Mouse (Mus musculus): ENCODE measurements around the gene Clybl. TPM values are rescaled to one million over a fixed set of nuclear protein-coding genes. Genes with fewer than 3 reads are reported as not detected.

Gene Clybl
- polyA plus RNA-seq, 1 experiment from 2014 or later = 31.8 TPM

DNA sequence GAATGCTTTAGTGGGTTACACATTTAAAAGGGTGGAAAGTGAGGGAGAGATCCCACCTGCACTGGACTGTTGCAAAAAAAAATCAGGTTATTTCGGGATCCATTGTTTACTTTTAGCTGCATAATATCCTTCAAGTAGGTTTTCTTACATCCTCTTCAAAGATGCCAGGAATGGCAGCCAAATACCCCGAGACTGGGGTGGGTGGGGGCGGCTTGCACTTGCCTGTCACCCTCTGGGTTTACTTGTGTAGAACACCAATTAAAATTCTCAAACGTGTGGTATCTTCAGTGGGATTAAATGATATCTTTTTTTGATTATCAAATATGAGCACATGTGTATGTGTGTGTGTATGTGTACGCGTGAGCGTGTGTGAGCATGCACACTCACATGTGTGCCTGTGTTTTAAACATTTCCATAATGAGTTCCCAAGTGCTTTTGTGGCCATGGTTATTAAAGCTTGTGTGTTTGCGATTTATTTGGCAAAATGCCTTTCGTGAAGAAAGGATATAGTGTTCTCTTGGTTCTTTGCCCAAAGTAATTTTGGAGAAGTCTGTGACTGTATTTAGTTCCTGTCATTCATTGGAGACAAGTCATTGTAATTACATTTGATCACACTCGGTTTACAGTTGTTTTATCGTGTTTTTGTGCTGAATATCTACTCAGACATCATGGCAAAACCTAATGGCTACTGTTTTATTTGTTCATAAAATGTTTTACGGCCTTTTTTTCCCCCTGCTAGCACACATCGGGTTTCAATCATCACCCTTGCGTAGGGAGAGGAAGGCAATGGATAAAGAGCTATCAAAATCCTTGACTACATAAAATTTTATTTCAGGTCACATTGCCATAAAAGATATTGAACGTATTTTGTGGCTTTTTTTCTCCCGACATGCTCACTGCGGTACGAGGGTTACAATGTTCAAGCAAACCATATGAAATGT is 65.7 kb downstream of the Clybl start:
- ATAC-seq (replicated peaks; ENCODE audit: low FRiP score, low TSS enrichment, low read depth) = no peak

DNA sequence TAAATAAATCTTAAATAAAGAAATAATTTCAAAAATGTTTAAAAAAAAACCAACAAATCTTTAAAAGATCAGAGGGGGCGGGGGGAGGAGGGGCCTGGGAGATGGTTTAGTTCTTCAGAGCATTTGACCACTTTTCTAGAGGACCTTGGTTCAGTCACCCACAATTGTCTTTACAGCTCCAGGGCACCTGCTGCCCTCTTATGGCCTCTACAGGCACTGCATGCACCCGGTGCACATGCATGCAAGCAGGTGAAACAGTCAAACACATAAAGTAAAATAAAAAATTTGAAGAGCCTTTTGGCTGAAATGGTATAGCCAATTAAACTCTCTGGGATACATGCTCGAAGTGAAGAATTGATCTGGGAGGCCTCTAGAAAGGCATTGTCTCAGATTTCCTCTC is 67.6 kb downstream of the Clybl start:
- 85% methylated on average over 3 of the region's 3 CpGs for WGBS
- Histone ChIP-seq H3K9ac (ENCODE audit: low read length) (no peak overlapping the region), H3K4me1 (replicated peaks; ENCODE audit: control insufficient read depth, insufficient read depth, low read length) (no peaks in the 10 kb centered on the region), H3K27ac (ENCODE audit: low read depth) (no peak overlapping the region), H3K36me3 (ENCODE audit: control insufficient read depth, insufficient read depth, low read length) (no peaks in the 10 kb centered on the region), H3K9me3 (ENCODE audit: control insufficient read depth, low read length) (no peaks in the 10 kb centered on the region), H3K4me3 (ENCODE audit: low read depth, low read length) (no peak overlapping the region), H3K4me2 (ENCODE audit: low read length) (no peak overlapping the region), H3K27me3 (replicated peaks; ENCODE audit: control insufficient read depth, insufficient read depth, low read length) (no peaks in the 10 kb centered on the region)
- DNase-seq (ENCODE audit: low spot score) = no peak
- ATAC-seq (replicated peaks; ENCODE audit: low FRiP score, low TSS enrichment, low read depth) = no peak

More for the DNA sequence above, 65.7 kb downstream of the Clybl start:
- no peaks in the 10 kb centered on the region for H3K36me3 ChIP-seq (ENCODE audit: control insufficient read depth, insufficient read depth, low read length)
- DNase-seq (ENCODE audit: low spot score) = no peak
- no peak overlapping the region for H3K4me2 ChIP-seq (ENCODE audit: low read length)
- H3K9me3 ChIP-seq (ENCODE audit: control insufficient read depth, low read length) = no peaks in the 10 kb centered on the region
- H3K9ac ChIP-seq (ENCODE audit: low read length) = no peak overlapping the region
- H3K4me3 ChIP-seq (ENCODE audit: low read depth, low read length) = no peak overlapping the region
- H3K4me1 ChIP-seq (replicated peaks; ENCODE audit: control insufficient read depth, insufficient read depth, low read length) = no peaks in the 10 kb centered on the region
- no peak overlapping the region for H3K27ac ChIP-seq (ENCODE audit: low read depth)
- no peaks in the 10 kb centered on the region for H3K27me3 ChIP-seq (replicated peaks; ENCODE audit: control insufficient read depth, insufficient read depth, low read length)
- 83% methylated on average over 18 of the region's 18 CpGs for WGBS

DNA sequence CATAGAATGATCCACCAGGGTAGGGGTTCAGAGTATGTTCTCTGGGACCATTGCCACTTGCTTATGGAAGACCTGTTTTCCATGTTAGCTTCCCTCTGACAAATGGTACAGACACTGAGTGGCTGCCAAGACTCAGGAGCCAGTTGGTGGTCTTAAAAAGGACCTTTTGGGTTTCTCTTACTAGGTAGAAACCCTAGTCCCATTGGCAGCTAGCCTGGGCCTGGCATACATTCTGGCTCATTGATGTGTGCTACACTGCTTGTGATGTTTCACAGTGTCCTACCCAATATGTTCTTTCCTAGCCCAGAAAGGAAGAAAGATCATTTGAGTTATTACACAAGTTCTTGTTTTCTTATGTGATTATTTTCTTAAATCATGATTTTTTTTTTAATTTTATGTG is 69.8 kb downstream of the Clybl start:
- H3K27me3 ChIP-seq (replicated peaks; ENCODE audit: control insufficient read depth, insufficient read depth, low read length) = peaks cover 18% of the 10 kb centered on the region
- DNase-seq (ENCODE audit: low spot score) (no peak), ATAC-seq (replicated peaks; ENCODE audit: low FRiP score, low TSS enrichment, low read depth) (no peak)
- H3K4me3 ChIP-seq (ENCODE audit: low read depth, low read length) = no peak overlapping the region
- no peak overlapping the region for H3K4me2 ChIP-seq (ENCODE audit: low read length)
- H3K4me1 ChIP-seq (replicated peaks; ENCODE audit: control insufficient read depth, insufficient read depth, low read length) = no peaks in the 10 kb centered on the region
- no peak overlapping the region for H3K27ac ChIP-seq (ENCODE audit: low read depth)
- H3K9ac ChIP-seq (ENCODE audit: low read length) = no peak overlapping the region
- no peaks in the 10 kb centered on the region for H3K36me3 ChIP-seq (ENCODE audit: control insufficient read depth, insufficient read depth, low read length)
- no peaks in the 10 kb centered on the region for H3K9me3 ChIP-seq (ENCODE audit: control insufficient read depth, low read length)

DNA sequence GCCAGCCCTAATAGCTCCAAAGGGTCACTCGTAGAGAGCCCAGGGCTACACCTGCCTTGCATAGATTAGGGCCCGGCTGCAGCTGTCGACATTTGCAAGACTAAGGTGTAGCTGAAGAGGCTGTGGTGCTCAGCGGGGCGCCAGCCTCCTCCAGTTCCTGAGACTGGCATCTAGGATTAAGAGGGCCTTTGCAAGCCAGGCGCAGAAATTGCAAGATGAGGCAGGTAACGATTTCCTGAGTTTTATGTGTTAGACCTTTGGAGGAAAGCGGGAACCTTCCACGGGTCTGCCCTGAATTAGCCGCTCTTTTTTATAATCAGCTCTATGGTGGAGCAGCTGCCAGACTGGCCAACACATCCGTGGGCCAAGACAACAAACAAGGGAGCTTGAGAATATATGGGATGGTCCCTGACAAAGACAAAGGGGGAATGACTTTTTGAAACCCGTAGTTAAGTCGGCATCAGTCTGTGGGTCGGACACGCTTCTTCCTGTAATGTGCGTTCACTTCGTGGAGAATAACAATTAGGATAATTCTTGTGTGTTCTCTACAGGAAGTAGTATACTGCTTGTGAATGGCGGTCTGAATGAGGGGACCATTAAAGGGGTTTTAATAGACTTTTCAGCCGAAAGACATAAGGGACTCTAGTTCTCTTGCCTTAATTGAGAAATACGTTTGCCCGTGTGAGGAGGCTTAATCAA is 74.2 kb downstream of the Clybl start:
- H3K4me3 ChIP-seq (ENCODE audit: low read depth, low read length) = no peak overlapping the region
- H3K27ac ChIP-seq (ENCODE audit: low read depth) = no peak overlapping the region
- peak; percentile 57 for DNase-seq (ENCODE audit: low spot score)

DNA sequence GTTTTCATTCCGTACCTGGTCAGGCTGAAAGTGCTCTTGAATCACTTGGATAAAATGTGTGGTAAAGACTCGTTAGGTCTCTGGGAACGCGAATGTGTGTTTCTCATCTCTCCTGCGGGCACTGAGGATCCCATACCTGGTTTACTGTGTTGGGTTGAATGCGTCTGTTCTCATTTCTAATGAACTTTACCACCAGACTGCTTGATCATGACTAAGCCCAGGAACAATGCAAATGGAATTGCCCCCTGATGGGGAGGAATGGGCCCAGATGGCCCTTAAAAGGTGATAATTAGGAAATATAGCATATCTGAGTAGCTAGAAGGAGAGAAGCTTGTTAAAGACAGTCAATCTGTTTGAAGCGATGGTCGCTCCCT is 74.7 kb downstream of the Clybl start:
- no peaks in the 10 kb centered on the region for H3K9me3 ChIP-seq (ENCODE audit: control insufficient read depth, low read length)
- 23% methylated on average over 8 of the region's 8 CpGs for WGBS
- H3K4me2 ChIP-seq (ENCODE audit: low read length) = no peak overlapping the region
- no peak overlapping the region for H3K27ac ChIP-seq (ENCODE audit: low read depth)
- H3K27me3 ChIP-seq (replicated peaks; ENCODE audit: control insufficient read depth, insufficient read depth, low read length) = peaks cover 35% of the 10 kb centered on the region
- no peaks in the 10 kb centered on the region for H3K4me1 ChIP-seq (replicated peaks; ENCODE audit: control insufficient read depth, insufficient read depth, low read length)
- H3K4me3 ChIP-seq (ENCODE audit: low read depth, low read length) = no peak overlapping the region
- no peak overlapping the region for H3K9ac ChIP-seq (ENCODE audit: low read length)
- no peak for ATAC-seq (replicated peaks; ENCODE audit: low FRiP score, low TSS enrichment, low read depth)
- DNase-seq (ENCODE audit: low spot score) = no peak
- H3K36me3 ChIP-seq (ENCODE audit: control insufficient read depth, insufficient read depth, low read length) = no peaks in the 10 kb centered on the region

More for the DNA sequence above, 74.2 kb downstream of the Clybl start:
- H3K4me2 ChIP-seq (ENCODE audit: low read length) = no peak overlapping the region
- no peak for ATAC-seq (replicated peaks; ENCODE audit: low FRiP score, low TSS enrichment, low read depth)
- H3K27me3 ChIP-seq (replicated peaks; ENCODE audit: control insufficient read depth, insufficient read depth, low read length) = peaks cover 35% of the 10 kb centered on the region
- no peaks in the 10 kb centered on the region for H3K9me3 ChIP-seq (ENCODE audit: control insufficient read depth, low read length)
- H3K4me1 ChIP-seq (replicated peaks; ENCODE audit: control insufficient read depth, insufficient read depth, low read length) = no peaks in the 10 kb centered on the region
- H3K36me3 ChIP-seq (ENCODE audit: control insufficient read depth, insufficient read depth, low read length) = no peaks in the 10 kb centered on the region
- no peak overlapping the region for H3K9ac ChIP-seq (ENCODE audit: low read length)
- WGBS = 7% methylated on average over 21 of the region's 21 CpGs

DNA sequence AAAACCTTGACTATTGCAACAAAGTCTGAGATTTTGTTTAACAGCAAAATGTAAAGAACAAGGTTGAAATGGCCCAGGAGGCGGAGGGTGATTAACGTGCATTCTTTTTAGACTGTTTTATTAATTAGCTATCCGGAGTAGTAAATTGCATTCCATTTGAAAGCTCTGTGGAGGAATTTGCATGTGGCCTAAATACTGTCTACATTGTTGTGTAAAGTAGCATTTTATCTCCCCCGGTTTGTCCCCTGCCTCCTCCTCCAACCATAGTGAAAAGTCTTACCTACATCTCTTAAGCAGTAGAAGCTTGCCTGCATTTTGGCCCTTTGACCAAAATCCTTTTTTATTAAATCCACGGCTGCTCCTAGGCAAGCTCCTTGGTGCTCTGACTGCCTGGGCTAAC is 76.8 kb downstream of the Clybl start:
- Histone ChIP-seq H3K4me1 (replicated peaks; ENCODE audit: control insufficient read depth, insufficient read depth, low read length) (no peaks in the 10 kb centered on the region), H3K27ac (ENCODE audit: low read depth) (no peak overlapping the region), H3K9ac (ENCODE audit: low read length) (no peak overlapping the region), H3K4me3 (ENCODE audit: low read depth, low read length) (no peak overlapping the region), H3K4me2 (ENCODE audit: low read length) (no peak overlapping the region), H3K27me3 (replicated peaks; ENCODE audit: control insufficient read depth, insufficient read depth, low read length) (peaks cover 35% of the 10 kb centered on the region), H3K36me3 (ENCODE audit: control insufficient read depth, insufficient read depth, low read length) (no peaks in the 10 kb centered on the region), H3K9me3 (ENCODE audit: control insufficient read depth, low read length) (no peaks in the 10 kb centered on the region)
- DNase-seq (ENCODE audit: low spot score) (no peak), ATAC-seq (replicated peaks; ENCODE audit: low FRiP score, low TSS enrichment, low read depth) (no peak)
- WGBS = 50% methylated on average over 5 of the region's 5 CpGs

DNA sequence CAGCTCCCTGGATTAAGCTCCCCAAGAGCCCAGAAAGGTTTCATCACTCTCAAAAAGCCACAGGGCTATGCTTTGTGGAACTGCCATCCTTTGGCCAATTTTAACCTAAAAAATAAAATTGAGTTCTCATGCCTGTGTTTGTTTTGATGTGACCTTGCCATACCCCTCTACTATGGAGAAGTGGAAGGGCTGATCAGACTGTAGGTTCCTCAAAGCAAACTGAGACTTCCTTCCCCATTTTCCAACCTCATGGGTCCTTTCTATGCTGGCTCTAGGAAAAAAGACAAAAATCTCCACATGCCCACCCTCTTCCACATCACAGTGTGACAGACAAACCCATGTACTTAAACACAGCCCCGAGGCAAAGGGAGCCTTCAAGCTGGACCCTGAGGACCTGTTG is 79.7 kb downstream of the Clybl start:
- no peak for ATAC-seq (replicated peaks; ENCODE audit: low FRiP score, low TSS enrichment, low read depth)
- H3K27ac ChIP-seq (ENCODE audit: low read depth) = no peak overlapping the region
- no peak overlapping the region for H3K4me3 ChIP-seq (ENCODE audit: low read depth, low read length)
- peaks cover 19% of the 10 kb centered on the region for H3K27me3 ChIP-seq (replicated peaks; ENCODE audit: control insufficient read depth, insufficient read depth, low read length)
- H3K4me1 ChIP-seq (replicated peaks; ENCODE audit: control insufficient read depth, insufficient read depth, low read length) = no peaks in the 10 kb centered on the region
- H3K36me3 ChIP-seq (ENCODE audit: control insufficient read depth, insufficient read depth, low read length) = no peaks in the 10 kb centered on the region
- DNase-seq (ENCODE audit: low spot score) = no peak
- 84% methylated on average over 1 of the region's 1 CpGs for WGBS
- no peak overlapping the region for H3K4me2 ChIP-seq (ENCODE audit: low read length)
- no peak overlapping the region for H3K9ac ChIP-seq (ENCODE audit: low read length)
- H3K9me3 ChIP-seq (ENCODE audit: control insufficient read depth, low read length) = no peaks in the 10 kb centered on the region

DNA sequence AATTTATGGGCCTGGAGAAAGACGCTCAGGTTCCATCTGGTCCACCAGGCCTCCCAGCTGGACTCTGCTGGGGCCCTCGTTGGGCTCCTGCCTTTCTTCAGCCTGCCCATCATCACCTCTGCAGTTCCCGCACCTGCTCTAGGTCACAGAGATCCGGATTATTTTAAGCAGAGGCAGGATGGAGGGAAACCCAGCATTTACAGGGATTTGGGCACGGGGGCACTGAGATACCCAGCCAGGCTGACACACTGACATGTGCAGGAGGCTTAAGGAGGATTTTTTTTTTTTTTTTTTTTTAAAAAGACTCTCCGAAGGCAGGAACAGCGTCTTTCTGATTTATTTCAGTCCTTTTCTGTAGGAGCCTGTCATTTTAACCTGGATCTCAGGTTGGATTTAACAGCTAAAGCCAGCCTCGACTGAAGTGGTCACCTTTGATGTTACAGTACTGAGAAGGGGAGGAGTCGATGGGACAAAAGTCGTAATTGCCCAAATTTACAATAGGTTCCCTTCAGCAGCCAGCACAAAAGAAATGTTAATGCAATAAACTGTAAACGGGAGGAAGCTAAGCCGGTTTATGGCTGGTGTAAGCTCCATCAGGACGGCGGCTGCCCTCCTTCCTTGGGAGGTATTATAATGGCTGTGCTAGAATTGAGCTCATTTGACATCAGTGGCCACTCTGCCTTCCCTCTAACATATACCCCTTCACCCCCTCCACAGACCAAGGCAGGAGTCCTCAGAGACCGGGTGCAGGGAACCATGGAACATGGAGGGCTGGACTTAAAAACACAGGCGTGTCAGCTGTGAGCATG is 81.6 kb downstream of the Clybl start:
- no peaks in the 10 kb centered on the region for H3K4me1 ChIP-seq (replicated peaks; ENCODE audit: control insufficient read depth, insufficient read depth, low read length)
- DNase-seq (ENCODE audit: low spot score) (no peak), ATAC-seq (replicated peaks; ENCODE audit: low FRiP score, low TSS enrichment, low read depth) (no peak)
- WGBS = 33% methylated on average over 16 of the region's 16 CpGs
- no peak overlapping the region for H3K27ac ChIP-seq (ENCODE audit: low read depth)
- no peak overlapping the region for H3K4me2 ChIP-seq (ENCODE audit: low read length)
- H3K27me3 ChIP-seq (replicated peaks; ENCODE audit: control insufficient read depth, insufficient read depth, low read length) = 0 out of 2 replicates have a peak, but pooled peaks cover under 1% of the 10 kb centered on the region
- no peaks in the 10 kb centered on the region for H3K9me3 ChIP-seq (ENCODE audit: control insufficient read depth, low read length)
- no peaks in the 10 kb centered on the region for H3K36me3 ChIP-seq (ENCODE audit: control insufficient read depth, insufficient read depth, low read length)
- no peak overlapping the region for H3K9ac ChIP-seq (ENCODE audit: low read length)
- no peak overlapping the region for H3K4me3 ChIP-seq (ENCODE audit: low read depth, low read length)
